Mouse (Mus musculus): ENCODE measurements around the gene Osbpl5.
A peak's percentile ranks its signal among the peaks of the same experiment; 100 is the strongest.

Gene Osbpl5

DNA sequence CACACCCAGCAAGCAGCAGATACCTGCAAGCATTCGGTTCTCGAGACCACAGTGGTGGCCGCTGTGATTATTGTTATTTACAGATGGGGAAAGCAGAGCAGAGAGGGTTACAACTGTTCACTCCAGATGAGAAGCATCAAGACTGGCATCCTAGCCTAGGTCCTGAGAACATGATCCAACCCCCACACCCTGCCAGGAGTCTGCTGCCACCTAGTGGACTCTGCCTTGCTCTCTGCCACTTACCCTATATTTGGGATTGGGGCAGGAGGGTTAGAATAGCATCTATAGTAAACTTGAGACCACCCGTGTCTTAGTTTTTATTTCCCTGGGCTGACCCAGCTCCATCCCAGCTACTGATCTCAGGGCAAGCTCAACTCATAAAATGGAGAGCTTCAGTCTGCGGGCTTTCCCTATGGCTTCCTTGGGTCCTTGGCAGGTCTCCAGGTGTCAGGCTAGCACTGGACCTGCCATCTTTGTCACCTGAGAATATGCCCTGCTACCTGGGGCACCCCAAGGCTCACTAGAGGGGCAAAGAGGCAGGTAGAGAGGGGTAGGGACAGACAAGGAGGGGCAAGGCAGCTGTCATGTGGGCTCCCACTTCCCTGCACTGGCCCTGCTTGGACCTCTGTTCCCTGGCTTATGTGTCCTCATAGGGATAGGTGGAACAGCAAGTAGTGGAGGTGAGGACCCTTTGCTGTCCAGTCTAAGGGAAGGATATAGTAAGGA, 2.6 kb downstream of the Osbpl5 start:
- no peak for DNase-seq (ENCODE audit: low spot score)

DNA sequence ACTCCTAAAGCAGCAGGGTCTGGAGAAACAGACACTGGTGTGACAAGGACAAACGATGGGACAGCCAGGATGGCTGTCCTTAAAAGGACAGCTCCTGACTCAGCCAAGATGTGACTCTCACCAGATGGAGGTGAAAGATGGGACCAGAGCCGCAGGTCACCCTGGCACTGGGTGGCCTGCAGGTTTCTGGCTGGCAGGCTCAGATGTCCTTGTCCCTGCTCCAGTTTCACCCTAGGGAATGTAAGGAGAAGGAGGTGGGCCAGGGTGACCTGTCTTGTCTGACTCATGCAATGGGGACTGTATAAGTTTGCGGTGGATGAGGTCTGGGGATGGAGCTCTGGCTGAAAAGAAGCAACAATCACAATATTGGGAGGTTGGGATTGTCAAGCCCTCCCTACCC, 4.2 kb downstream of the Osbpl5 start:
- DNase-seq (ENCODE audit: low spot score), result no peak

DNA sequence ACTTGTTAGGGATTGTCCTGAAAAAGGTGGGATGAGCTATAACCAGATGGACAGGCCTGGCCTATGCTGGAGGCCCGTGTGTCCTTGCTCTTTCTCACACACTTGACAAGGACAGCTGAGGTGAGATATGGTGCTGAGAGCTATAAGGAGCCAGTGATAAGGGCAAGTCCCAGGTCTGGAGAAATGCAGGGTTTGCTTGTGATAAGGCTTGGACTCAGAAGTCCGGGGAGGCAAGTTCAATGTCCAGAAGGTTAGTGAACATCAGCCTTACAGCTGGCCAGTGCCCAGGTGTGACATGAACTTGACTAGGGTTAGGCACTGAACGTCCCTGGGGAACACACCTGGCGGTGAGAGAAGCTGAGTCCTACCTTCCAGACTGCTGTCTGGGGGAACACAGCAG, 4.7 kb downstream of the Osbpl5 start:
- no peak for DNase-seq (ENCODE audit: low spot score)

DNA sequence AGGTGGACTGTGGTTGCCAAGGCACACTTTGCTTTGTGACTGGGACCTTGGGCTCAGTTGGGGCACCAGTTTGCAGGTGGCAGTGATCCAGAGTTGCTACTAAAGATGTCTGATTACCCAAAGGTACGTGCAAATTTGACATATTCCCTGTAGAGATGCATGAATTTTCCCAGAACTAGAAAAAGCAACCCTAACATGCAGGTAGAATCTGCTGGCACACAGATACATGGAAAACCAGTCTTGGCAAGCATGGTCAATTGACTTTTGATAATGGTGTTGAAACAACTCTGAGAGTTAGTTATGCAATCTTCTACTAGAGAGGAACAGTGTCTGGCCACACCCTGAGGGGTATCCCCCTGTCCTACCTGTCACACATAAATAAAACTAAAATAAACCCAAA, 5.4 kb downstream of the Osbpl5 start:
- no peak for DNase-seq (ENCODE audit: low spot score)

DNA sequence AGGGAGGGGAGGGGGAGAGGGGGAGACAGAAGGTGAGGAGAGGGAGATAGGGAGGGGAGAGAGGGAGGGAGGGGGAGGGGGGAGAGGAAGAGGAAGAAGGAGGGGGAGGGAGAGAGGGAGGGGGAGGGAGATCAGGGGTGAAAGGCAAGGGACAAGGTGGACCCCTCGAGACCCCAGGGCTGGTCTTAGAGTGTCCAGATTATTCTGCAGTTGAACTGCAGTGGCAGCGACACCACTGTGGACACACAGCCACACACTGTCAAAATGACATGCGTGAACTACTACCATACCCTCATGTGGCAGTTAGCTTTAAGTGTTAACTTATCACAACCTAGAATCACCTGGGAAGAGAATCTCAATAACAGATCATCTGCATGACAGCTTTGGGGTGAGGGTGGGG, 7.7 kb downstream of the Osbpl5 start:
- no peak for DNase-seq (ENCODE audit: low spot score)

DNA sequence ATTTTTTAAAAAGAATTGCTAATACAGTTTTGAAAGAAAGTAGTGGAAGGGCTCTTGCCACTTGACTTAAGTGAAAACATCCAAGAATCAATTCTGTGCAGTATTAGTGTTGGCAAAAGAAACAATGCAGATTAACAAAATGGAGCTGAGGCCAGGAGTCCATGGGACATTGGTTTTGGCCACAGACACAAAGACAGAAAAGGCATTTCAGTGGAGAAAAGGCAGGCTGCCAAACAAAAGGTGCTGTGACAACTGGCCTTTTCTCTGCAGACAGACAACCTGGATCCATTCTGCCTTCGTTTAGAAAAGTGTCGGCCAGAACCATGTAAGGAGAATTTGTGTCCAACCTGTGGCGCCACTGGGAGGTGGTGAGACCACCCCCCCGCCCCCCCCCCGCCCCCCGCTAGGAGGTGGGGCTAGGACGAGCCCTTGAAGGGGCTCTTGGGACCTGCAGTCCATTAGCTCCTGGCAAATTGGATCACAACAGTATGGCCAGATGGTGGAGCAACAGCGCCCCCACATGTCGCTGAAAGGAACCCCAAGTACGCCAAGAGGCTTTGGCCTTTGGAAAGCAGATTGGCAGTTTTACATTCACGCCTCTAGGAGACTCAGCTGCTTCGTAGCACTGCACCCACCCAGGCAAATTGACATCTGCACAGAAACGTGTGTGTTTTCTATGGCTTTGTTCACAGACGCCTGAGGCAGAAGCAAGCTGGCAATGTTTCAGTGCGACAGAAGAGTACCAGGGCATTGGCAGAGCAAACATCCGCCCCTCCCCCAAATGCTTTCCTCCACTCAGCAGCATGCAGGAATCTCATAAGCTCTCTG, 8.5 kb downstream of the Osbpl5 start:
- peak; percentile 69 for DNase-seq (ENCODE audit: low spot score)

DNA sequence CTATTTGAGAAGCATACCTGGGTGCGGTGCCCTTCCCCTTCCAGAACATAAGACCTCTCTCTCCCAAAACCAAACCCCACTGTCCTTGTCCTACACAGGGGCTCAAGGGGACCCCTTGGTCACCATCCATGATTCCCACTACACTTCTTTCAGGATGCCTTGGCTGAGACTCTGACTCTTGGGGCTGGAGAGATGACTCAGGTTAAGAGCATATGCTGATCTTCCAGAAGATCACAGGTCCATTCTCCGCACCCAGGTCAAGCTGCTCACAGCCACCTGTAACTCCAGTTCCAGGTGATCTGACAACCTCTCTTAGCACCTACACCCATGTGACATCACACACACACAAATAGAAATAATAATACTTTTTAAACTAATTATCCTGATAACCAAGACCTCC, 16.1 kb downstream of the Osbpl5 start:
- DNase-seq (ENCODE audit: low spot score), result no peak

DNA sequence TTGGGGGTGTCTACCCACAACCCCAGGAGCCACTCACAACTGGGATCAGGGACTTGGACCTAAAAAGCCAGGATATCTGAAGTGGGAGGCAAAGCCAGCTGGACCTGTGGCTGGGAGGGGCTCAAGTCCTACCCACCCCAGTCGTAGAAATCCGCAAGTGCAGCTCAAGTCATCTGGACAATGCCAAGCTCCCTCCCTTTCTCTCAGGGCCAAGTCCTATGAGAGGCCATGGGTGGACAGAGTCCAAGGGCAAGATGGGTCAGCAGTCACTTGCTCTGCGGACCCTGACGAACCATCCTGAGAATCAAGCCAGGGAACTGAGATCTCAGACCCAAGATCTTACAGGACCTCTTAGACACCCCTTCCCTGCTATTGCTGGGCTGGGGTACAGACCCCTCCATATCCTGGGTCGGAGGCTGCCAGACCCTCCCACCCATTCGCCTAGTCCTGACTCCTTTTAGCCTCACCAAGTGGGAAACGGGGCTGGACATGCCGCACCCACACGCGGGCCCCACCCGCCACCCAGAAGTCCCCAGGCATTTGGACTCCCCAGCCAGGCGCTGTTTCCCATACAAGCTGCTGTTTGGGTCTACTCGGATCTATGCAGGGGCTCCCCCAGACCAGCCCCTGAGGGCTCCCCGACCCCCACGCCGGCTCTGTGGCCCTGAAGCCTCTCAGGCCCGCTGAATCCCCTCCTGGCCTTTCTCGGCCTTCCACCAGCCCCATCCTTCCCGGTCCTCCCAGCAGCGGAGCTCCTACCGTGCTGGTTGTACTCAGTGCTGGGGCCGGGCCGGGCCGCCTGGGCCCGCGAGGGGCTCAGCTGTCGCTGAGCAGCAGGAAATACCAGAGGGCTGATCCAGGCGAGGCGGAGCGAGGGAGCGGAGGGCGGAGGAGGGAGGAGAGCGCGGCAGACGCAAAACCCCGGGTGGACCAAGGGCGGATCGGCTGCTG, 17.0 kb downstream of the Osbpl5 start:
- DNase-seq (ENCODE audit: low spot score), result peak; percentile 80

DNA sequence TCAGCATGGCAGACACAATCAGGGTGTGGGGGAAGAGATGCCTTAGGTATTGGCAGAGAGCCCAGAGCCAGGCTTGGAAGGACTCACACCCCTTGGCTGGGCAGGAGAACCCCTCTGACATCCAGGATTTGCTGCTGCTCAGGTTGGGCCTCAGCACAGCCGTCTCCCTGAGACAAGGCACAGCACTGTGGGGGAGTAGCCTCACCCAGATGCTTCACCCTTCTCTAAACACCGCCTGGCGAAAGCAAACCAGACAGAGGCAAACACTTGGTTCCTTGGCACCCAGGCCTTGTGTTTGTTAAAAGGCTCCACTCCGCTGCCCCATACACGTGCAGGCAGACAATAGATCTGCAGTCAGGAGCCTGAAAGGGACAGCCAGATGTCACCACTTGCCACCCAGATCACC, 18.2 kb downstream of the Osbpl5 start:
- DNase-seq (ENCODE audit: low spot score), result peak; percentile 77

DNA sequence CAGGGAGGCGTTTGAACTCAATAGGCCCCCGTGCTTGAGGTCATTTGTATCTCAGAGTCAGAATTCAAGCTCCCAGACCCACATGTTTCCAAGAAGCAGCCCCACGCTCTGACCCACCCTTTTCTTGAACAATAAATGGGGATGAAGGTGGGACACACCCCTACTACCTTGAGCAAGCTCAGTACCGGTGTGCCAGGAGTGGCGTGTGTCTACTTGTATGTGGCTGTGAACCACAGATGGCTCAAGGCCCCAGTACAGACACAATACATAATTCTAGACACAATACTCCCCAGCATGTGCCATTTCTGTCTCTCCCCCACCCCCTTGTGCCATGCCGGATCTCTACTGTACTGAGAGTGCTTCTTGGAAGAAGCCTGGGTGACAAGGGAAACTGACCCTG, 18.6 kb downstream of the Osbpl5 start:
- no peak for DNase-seq (ENCODE audit: low spot score)

DNA sequence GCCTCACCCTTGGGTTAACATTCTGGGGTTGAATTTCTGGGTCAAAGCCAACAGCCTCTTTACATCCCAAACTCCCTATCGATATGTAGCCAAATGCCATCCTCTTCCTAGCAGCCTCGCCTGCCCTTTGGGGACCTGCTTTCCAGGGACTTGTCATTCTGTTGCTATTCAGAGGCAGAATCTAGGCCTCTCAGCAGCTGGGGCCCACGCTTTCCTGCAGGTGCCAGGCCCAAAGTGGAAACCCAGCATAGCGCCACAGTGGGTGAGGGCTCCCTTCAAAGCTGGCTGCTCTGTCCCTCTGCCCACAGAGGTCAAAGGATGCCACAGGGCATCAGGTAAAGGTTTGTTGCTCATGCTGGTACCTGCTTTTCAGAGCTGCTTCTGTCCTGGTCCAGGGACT, 23.0 kb downstream of the Osbpl5 start:
- no peak for DNase-seq (ENCODE audit: low spot score)

DNA sequence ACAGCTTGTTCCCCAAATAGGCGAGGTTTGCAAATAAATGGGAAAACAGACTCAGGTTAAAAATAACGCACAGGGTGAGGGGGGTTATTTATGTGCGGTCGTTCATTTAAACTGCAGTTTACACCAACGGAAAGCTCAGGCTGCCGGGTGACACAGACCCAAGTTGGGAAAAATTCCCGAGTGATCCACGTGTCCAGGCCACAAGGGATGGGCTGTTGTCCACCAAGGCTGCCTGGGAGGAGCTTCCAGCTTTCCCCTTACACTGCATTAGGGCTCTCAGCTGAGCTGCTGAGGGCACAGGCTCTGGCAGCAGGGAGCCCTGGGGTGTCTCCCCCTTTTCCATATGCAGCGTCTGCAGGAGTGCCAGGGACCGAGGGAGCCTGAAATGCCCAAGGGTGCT, 26.9 kb downstream of the Osbpl5 start:
- DNase-seq (ENCODE audit: low spot score), result peak; percentile 43

DNA sequence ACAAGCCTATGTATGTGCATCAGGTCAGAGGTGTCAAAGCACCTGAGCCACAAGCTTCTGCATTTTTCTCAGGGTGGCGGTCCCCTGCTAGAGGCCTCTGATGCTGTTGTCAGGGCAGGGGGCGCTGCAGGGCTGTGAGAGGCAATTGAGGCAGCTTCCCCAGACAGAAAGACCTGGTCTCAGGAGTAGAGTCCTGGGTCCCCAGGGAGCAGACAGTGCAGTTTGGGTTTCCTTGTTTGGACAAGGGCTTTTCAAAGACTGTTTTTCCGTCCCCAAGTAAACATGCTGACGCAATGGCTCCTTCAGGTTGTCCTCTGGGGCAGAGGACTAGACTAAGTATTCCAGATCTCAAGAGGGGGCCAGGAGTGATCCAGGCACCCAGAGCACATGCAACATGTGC, 30.4 kb downstream of the Osbpl5 start:
- DNase-seq (ENCODE audit: low spot score), result no peak

DNA sequence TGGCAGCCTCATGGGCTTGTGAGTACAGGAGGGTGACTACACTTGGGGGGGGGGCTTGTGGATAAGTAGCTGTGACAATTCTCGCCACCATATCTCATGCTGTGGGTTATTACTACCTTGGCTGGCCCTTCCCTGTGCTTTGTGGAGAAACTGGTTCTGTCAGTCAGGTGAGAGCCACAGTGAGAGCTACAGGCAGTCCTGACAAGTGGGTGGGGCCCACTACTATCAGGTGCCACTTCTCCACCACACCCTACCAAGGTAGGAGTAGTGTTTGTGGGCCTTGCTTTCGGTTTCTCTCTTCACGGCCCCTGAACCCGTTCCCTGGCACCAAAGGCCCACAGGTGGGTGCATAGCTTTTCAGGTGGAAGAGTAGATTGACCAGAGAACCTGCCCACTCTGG, 32.9 kb downstream of the Osbpl5 start:
- no peak for DNase-seq (ENCODE audit: low spot score)

DNA sequence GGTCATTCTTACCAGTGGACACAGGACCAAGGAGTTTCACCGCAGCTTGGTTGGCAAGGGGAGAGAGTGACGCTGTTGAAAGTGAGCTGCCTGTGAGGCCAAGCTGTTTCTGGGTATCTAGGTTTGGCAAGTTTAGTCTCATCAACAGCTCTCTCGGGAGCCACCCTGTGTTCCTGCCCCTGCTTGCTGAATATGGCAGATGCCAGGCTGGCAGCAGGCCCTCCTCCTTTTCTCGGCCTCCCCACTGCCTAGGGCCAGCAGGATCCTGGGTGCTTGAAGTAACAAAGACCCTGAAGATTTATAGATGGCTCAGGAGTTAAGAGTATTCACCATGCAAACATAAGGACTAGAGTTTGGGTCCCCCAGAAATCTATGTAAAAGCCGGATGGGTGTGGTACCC, 34.1 kb downstream of the Osbpl5 start:
- no peak for DNase-seq (ENCODE audit: low spot score)

DNA sequence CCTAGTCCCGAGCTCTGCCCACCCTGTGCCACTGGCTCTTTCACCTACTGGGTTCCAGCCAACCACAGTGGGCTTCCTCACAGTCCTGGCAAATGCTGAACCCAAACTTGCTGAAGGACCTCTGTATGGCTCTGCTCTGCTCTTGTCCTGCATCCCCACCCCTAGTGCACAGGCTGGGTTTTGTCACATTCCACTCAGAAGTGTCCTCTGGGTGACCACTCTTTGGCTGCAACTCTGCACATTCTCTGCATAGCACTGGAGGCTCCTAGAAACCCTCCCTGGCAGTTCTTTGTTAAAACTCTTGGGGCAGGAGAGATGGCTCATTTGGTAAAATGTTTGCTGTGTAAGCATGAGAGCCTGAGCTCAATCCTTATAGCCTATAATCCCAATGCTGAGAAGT, 39.0 kb downstream of the Osbpl5 start:
- DNase-seq (ENCODE audit: low spot score), result no peak

DNA sequence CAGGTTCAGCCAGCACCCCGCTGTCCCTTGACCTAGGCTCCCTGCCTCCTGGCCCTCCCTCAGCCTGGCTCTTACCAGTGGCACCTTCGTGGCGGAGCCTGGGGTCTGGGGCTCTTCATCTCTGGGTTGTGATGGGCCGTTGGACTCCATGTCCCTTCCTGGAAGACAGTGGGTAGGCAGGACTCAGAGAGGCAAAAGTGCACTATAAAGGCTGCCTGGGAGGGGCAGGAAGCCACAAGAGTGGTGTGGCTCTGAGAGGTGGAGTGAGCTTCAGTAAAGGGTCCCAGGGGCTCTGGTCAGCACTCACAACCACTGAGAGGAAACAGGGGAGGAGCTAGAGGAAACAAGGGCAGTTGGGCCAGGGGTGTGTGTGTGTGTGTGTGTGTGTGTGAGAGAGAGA, 43.4 kb downstream of the Osbpl5 start:
- no peak for DNase-seq (ENCODE audit: low spot score)

DNA sequence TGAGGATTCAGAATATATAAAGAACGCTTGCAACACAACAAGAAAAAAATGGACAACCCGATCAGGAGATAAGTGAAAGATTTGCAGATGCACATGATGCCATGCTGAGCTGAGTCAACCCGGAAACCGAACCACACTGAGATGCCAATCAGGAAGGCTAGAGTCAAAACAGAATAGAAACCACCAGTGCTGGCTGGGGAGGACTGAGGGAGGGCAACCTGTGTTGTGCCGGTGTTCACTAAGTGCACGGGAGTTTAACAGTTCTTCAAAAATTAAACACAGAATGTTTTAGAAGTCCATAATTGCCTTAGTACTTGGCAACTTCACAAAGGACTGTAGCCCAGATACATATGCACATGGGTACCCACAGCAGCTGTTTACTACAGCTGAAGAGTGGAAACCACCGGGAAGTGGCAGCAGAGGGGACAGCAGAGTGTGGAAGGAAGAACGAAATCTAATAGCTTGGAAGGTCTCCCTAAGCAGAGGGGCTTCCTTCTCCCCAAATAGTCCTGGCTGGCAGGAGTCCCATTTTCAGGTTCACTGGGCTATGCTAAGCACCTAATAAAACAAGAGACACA, 43.9 kb downstream of the Osbpl5 start:
- DNase-seq (ENCODE audit: low spot score), result no peak

DNA sequence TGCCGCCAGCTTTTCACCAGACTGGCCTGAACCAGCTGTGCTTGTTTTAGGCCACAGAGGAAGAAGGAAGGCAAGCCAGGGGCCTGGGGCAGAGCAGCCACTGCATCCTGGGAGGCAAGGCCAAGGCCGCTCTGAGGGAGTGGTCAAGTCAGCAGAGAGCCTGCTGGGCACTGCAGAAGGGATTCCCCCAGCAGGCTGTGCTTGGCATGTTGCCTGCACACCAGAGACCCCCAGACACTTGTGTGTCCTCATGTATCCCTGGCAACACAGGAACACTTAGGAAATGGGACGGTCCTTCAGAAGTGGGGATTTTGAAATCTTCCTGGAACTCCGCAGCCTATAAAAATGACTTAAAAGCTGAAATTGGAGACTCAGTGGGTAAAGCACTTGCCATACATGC, 44.8 kb downstream of the Osbpl5 start:
- no peak for DNase-seq (ENCODE audit: low spot score)

DNA sequence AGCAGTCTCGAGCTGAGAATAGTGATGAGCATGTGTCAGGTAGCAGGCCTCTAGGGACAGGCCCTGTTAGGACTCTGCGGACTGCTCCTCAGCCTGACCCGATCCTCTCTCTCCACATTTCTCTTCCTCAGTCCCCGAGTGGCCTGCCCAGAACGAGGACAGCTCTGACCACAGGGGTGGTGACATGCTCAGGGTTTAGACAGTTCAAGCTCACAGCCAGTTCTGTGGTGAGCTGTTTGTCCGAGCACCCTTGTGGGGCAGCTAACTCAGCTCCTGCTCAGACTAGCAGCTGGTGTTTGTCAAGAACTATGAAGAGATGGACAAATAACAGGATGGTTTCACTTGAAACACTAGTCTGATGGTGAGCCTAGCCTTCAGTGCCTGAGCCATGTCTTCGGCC, 45.4 kb downstream of the Osbpl5 start:
- DNase-seq (ENCODE audit: low spot score), result no peak

DNA sequence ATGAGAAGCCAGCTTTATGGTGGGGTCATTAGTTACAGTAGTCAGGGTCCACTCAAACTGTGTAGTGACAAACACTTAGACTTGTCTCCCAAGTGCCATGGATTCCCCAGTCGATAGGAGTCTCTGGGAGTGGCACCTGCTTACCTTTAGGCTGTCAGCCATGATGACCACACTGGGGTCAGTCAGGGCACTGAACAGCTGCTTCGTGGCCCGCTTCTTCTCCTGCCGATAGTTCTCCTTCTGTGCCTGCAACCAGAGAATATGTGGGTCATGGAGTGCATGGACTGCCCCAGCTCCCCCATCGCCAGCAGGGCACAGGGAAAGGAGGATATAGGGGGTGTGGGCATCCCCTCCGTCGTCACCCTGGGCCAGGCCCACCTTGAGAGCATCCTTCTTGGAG, 47.4 kb downstream of the Osbpl5 start:
- no peak for DNase-seq (ENCODE audit: low spot score)
